Comparison of ENCODE assay signal across 8 mouse cellular contexts in genomic region chr1:87854411-87854810, GRCm38 (mm10). TPM values are rescaled to one million over a fixed set of nuclear protein-coding genes. Genes with fewer than 3 reads are reported as not detected.
DNase-seq lines count a peak whose midpoint lies in the region; ATAC-seq and TF ChIP-seq lines count a peak whose summit lies in the region.

No protein-coding gene starts in this region.

- no peaks in the 10 kb centered on the region for H3K27me3 ChIP-seq in MEL (ENCODE audit: control insufficient read depth in 1 of 2, insufficient read depth in 2 of 2, low read length in 2 of 2)
- no peaks in the 10 kb centered on the region for H3K27me3 ChIP-seq in hindbrain, embryonic 11.5 days (ENCODE audit: control insufficient read depth, insufficient read depth, low read length)
- H3K27me3 ChIP-seq in midbrain, embryonic 12.5 days: no peaks in the 10 kb centered on the region

- peak overlapping the region; percentile 86 for H3K4me2 ChIP-seq in hindbrain, embryonic 11.5 days (replicated peaks; ENCODE audit: low read depth, low read length)
- H3K4me2 ChIP-seq in midbrain, embryonic 12.5 days (replicated peaks): peak overlapping the region; percentile 94

- 28% methylated on average over 6 of the region's 6 CpGs for WGBS in hindbrain, embryonic 11.5 days
- 29% methylated on average over 6 of the region's 6 CpGs for WGBS in midbrain, embryonic 12.5 days

- H3K9ac ChIP-seq in MEL (ENCODE audit: control insufficient read depth, low read depth, low read length, poor library complexity, severe bottlenecking): peak overlapping the region; percentile 98
- peak overlapping the region; percentile 96 for H3K9ac ChIP-seq in hindbrain, embryonic 11.5 days (ENCODE audit: low read depth, low read length)
- H3K9ac ChIP-seq in midbrain, embryonic 12.5 days (replicated peaks): peak overlapping the region; percentile 95

- peak; percentile 17 for DNase-seq in kidney, adult 18-20 months
- DNase-seq in kidney, postnatal 10 days: no peak
- peak; percentile 50 for DNase-seq in MEL (ENCODE audit: low read depth, low spot score)
- DNase-seq in hindbrain, embryonic 11.5 days (ENCODE audit: low spot score): no peak
- no peak for DNase-seq in urinary bladder, postnatal 14 days (ENCODE audit: low spot score)
- no peak for DNase-seq in testis, postnatal 14 days (ENCODE audit: low spot score)
- DNase-seq in left cerebral cortex, adult 9 months (ENCODE audit: low spot score in 2 of 2): no peak

- no peak for TF ChIP-seq POLR2A in MEL (IDR thresholded peaks at IDR 0.05; ENCODE audit: control insufficient read depth in 1 of 2, insufficient read depth in 1 of 2, low read depth in 1 of 2, low read length in 2 of 2, poor library complexity in 1 of 2)

- TF ChIP-seq CTCF in MEL (IDR thresholded peaks at IDR 0.05 in 2 of 3, conservative IDR thresholded peaks at IDR 0.05 in 1 of 3; ENCODE audit: control insufficient read depth in 1 of 3, insufficient read depth in 1 of 3, low read depth in 2 of 3, low read length in 3 of 3, poor library complexity in 1 of 3, severe bottlenecking in 1 of 3): no peak

- peak overlapping the region; percentile 81 to 100 for H3K4me3 ChIP-seq in MEL (ENCODE audit: control insufficient read depth in 1 of 2, insufficient read depth in 1 of 2, low read depth in 2 of 2, low read length in 2 of 2)
- H3K4me3 ChIP-seq in hindbrain, embryonic 11.5 days (ENCODE audit: low read depth, low read length): peak overlapping the region; percentile 98
- H3K4me3 ChIP-seq in midbrain, embryonic 12.5 days: peak overlapping the region; percentile 78

- H3K79me2 ChIP-seq in MEL (ENCODE audit: control insufficient read depth, insufficient read depth, low read length, poor library complexity): peaks cover 52% of the 10 kb centered on the region

- no peak for TF ChIP-seq RAD21 in MEL (IDR thresholded peaks at IDR 0.05; ENCODE audit: low read depth, low read length)

- H3K4me1 ChIP-seq in MEL (ENCODE audit: control insufficient read depth in 1 of 2, insufficient read depth in 2 of 2, low read length in 2 of 2): peaks cover 16 to 23% of the 10 kb centered on the region in 2 experiments
- peaks cover 10% of the 10 kb centered on the region for H3K4me1 ChIP-seq in hindbrain, embryonic 11.5 days (replicated peaks; ENCODE audit: control insufficient read depth, insufficient read depth, low read length)
- H3K4me1 ChIP-seq in midbrain, embryonic 12.5 days: peaks cover 23% of the 10 kb centered on the region

- H3K27ac ChIP-seq in MEL (ENCODE audit: control insufficient read depth, low read depth, low read length): no peak overlapping the region
- no peak overlapping the region for H3K27ac ChIP-seq in hindbrain, embryonic 11.5 days (ENCODE audit: low read depth, low read length)
- no peak overlapping the region for H3K27ac ChIP-seq in midbrain, embryonic 12.5 days (replicated peaks)

- TF ChIP-seq EP300 in MEL (IDR thresholded peaks at IDR 0.05; ENCODE audit: low read depth in 1 of 2, low read length in 2 of 2): no peak

- H3K36me3 ChIP-seq in MEL (ENCODE audit: control insufficient read depth in 1 of 2, insufficient read depth in 2 of 2, low read length in 2 of 2): peaks cover 0 to 21% of the 10 kb centered on the region in 2 experiments; a peak in 2 of 4 replicates
- H3K36me3 ChIP-seq in hindbrain, embryonic 11.5 days (ENCODE audit: control insufficient read depth, insufficient read depth, low read length): no peaks in the 10 kb centered on the region
- no peaks in the 10 kb centered on the region for H3K36me3 ChIP-seq in midbrain, embryonic 12.5 days

- ATAC-seq in hindbrain, embryonic 11.5 days (ENCODE audit: low FRiP score): no peak
- ATAC-seq in midbrain, embryonic 12.5 days (ENCODE audit: low FRiP score, low read depth): no peak

- no peaks in the 10 kb centered on the region for H3K9me3 ChIP-seq in MEL (replicated peaks; ENCODE audit: insufficient read depth, low read length)
- no peaks in the 10 kb centered on the region for H3K9me3 ChIP-seq in hindbrain, embryonic 11.5 days (ENCODE audit: control insufficient read depth, low read length)
- no peaks in the 10 kb centered on the region for H3K9me3 ChIP-seq in midbrain, embryonic 12.5 days

TF ChIP-seq in MEL, 35 proteins besides CTCF, POLR2A, EP300 and RAD21:
- TF ChIP-seq MXI1 (IDR thresholded peaks at IDR 0.05; ENCODE audit: low read depth, low read length) (0 out of 2 replicates have a peak, but pooled peaks have one; percentile 2), JUND (IDR thresholded peaks at IDR 0.05; ENCODE audit: low read depth, low read length) (no peak)
TF ChIP-seq in MEL: peak in this region for 1.

RNA-seq across cellular contexts. Expression of gene Dgkd, which starts 1.3 kb away (rescaled TPM):
- total RNA-seq in MEL (2012; rRNA removed): 29.5 and 31.8 TPM in 2 replicates
- 100 to 1,000 TPM in 1 of 2 experiments, 10 to 100 TPM in 1; 39.5 to 135 TPM for polyA plus RNA-seq in MEL (2012; ENCODE audit: insufficient read depth in 1 of 2, insufficient read length in 2 of 2, low read depth in 1 of 2, low replicate concordance in 2 of 2, missing spikeins in 1 of 2)
- 28.3 and 30.8 TPM in 2 replicates for polyA plus RNA-seq in hindbrain, embryonic 11.5 days (2014; fragmentation: Nextera tagmentation; extraction: Ambion mirVana)
- polyA plus RNA-seq in midbrain, embryonic 12.5 days (2016; fragmentation: Nextera tagmentation; extraction: Ambion mirVana): 39.2 and 41.7 TPM in 2 replicates

RNA-seq across cellular contexts. Expression of gene Sag, which starts 50.9 kb away (rescaled TPM):
- 2.5 and 4.3 TPM in 2 replicates for total RNA-seq in MEL (2012; rRNA removed)
- polyA plus RNA-seq in MEL (2012; ENCODE audit: insufficient read depth in 1 of 2, insufficient read length in 2 of 2, low read depth in 1 of 2, low replicate concordance in 2 of 2, missing spikeins in 1 of 2): 1 to 10 TPM in 1 of 2 experiments, not detected in 1; 4.1 TPM
- polyA plus RNA-seq in hindbrain, embryonic 11.5 days (2014; fragmentation: Nextera tagmentation; extraction: Ambion mirVana): 1.8 and 2.6 TPM in 2 replicates
- polyA plus RNA-seq in midbrain, embryonic 12.5 days (2016; fragmentation: Nextera tagmentation; extraction: Ambion mirVana): 2.8 and 3.0 TPM in 2 replicates

Comparison
In these comparisons a context has a peak if more than half of its experiments do, and no peak if none do; other contexts are left out.
1. DNase-seq: peak in kidney, adult 18-20 months (single experiment) and MEL (single experiment); none in kidney, postnatal 10 days (single experiment), hindbrain, embryonic 11.5 days (single experiment), urinary bladder, postnatal 14 days (single experiment), testis, postnatal 14 days (single experiment) and left cerebral cortex, adult 9 months (0 of 2).
2. Peak in every context shown above with its lines, with median percentiles within 50 percentile points of each other: H3K4me3 ChIP-seq and H3K9ac ChIP-seq.